Mouse (Mus musculus) neural tube, embryonic 12.5 days (tissue): ENCODE results near the gene Prr14l. TPM values are rescaled to one million over a fixed set of nuclear protein-coding genes. Genes with fewer than 3 reads are reported as not detected.
"Not testable (repeated sequence)": the region's sequence is repeated elsewhere in the genome, so short reads cannot be mapped to it uniquely, and the experiment has no call there.

Experiments
- ATAC-seq: fragments of 200-750 bp; cut with Nextera tagmentation; 2 replicates; pipeline ENCODE4 v1.8.0; 2017; ENCODE audit warnings: low read depth, mild to moderate bottlenecking, moderate TSS enrichment, moderate library complexity; ENCODE audit not compliant: low FRiP score
- H3K27ac ChIP-seq: fragments of 300-500 bp; sonication (generic); 2 replicates; pipeline ENCODE4 v1.5.1; 2016
- H3K27me3 ChIP-seq: fragments of 300-500 bp; sonication (generic); replicated peaks from 2 replicates; pipeline ENCODE4 v1.6.1; 2016; ENCODE audit warnings: mild to moderate bottlenecking
- H3K36me3 ChIP-seq: fragments of 300-500 bp; sonication (generic); 2 replicates; pipeline ENCODE4 v1.6.1; 2016; ENCODE audit warnings: mild to moderate bottlenecking
- H3K4me1 ChIP-seq: fragments of 300-500 bp; sonication (generic); 2 replicates; pipeline ENCODE4 v1.6.1; 2016
- H3K4me2 ChIP-seq: fragments of 300-500 bp; sonication (generic); replicated peaks from 2 replicates; pipeline ENCODE4 v1.6.1; 2016; ENCODE audit warnings: mild to moderate bottlenecking
- H3K4me3 ChIP-seq: fragments of 300-500 bp; sonication (generic); 2 replicates; pipeline ENCODE4 v1.5.1; 2016
- H3K9ac ChIP-seq: fragments of 300-500 bp; sonication (generic); 2 replicates; pipeline ENCODE4 v1.6.1; 2016; ENCODE audit warnings: mild to moderate bottlenecking
- H3K9me3 ChIP-seq: fragments of 300-500 bp; sonication (generic); 2 replicates; pipeline ENCODE4 v1.6.1; 2016; ENCODE audit warnings: mild to moderate bottlenecking
- WGBS: fragments of 180-500 bp; shearing (Covaris S2); methylation state at CpG from one replicate; pipeline ENCODE4 v1.1.7; 2016; 5-methylcytosine and 5-hydroxymethylcytosine counted together
- polyA plus RNA-seq: library from polyadenylated mRNA; unstranded; fragments of >200 nt; fragmentation: Nextera tagmentation; extraction: Ambion mirVana; gene quantifications from 2 replicates; pipeline ENCODE4 v1.2.1, GENCODE M21; 2016

Gene Prr14l
- 15.2 and 21.1 TPM in 2 replicates for polyA plus RNA-seq

DNA sequence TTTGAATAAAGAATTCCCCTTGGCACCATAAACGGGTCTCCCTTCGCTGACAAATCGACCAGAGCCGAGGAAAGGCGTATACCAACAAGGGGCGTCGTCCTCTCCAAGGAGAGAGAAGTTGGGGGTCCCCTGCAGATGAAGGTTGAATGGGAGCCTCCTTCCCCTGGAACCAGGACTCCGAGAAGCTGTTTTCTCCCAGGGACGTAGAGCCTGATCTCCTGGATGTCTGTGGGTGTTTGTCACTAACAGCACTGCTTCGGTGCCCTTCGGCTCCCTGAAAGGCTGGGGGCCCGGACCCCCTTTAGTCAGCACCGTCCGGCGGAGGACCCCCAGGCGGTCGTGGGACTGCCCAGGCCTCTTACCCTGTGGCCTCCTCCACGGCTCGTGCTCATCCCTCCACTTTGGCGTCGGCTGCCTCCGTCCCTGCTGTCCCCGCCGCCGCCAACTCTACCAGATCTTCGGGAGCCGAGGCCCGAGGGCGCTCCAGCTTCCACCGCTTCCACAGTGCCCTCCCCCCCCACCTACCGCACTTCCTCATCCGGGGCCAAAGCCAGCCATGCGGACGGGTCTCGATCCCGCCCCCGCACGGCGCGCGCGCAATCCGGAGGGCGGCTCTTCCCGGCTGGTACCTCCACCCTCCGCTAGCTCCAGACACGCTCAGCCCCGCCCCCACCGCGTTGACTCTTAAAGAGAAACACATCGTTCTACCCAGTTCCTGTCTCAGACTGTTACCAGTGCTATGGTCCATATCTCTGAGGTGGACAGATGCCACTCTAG, at the start of gene Prr14l:
TSS of gene Prr14l (minus strand) at position 526 of the 777 bp plus-strand sequence.
- WGBS: under 1% methylated on average over 51 of the region's 51 CpGs
- H3K9me3 ChIP-seq: no peaks in the 10 kb centered on the region
- peak within 1 kb of the TSS; percentile 90 for H3K9ac ChIP-seq
- H3K36me3 ChIP-seq: peaks cover 11% of the 10 kb centered on the region; the same call in 1 of the 2 replicates
- peak within 1 kb of the TSS; percentile 86 for H3K4me3 ChIP-seq
- H3K27ac ChIP-seq: peak within 1 kb of the TSS; percentile 57
- ATAC-seq: peak; percentile 95
- H3K27me3 ChIP-seq: no peaks in the 10 kb centered on the region
- H3K4me2 ChIP-seq: peak within 1 kb of the TSS; percentile 72
- peaks cover 19% of the 10 kb centered on the region for H3K4me1 ChIP-seq

DNA sequence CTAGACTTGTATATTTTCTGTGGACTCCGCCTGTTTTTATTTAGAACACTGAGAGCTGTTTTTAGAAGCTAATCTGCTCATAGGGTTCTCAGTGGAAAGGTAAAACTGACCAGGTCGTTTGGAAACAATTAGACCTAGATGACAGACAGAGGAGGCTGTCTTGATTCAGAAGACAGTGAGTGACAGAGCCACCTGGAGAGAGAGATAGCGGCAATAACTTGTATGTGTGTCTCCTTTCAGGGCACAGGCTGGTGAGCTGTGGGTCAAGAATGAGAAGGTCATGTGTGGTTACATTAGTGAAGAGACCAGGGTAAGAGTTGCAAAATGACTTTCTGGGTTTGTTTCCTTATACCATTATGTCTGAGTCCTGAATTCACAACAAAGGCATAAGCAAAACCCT, 32.7 kb upstream of the Prr14l start:
- Histone ChIP-seq H3K27me3 (no peaks in the 10 kb centered on the region), H3K9ac (no peak overlapping the region), H3K4me2 (no peak overlapping the region), H3K27ac (no peak overlapping the region), H3K4me1 (no peaks in the 10 kb centered on the region), H3K36me3 (peaks cover 49% of the 10 kb centered on the region), H3K9me3 (no peaks in the 10 kb centered on the region), H3K4me3 (no peak overlapping the region)
- no peak for ATAC-seq
- 79% methylated on average over 3 of the region's 3 CpGs for WGBS

DNA sequence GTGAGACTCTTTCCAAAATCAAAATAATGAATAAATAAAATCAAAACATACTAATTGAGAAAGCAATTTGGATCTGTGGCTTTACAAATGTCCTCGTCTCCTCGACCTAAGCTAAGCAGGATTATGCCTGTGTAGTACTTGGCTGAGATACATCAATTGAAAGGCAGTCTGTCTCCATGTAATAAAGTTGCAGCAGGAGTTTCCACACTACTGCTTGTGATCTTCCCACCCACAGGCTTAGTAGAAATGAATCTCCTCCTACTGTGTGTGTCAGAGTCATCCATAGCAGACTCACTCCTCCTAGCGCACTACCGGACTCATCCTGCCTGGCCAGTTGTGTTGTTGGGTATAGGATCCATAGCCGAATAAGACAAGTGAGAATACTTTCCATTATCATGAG, 18.3 kb upstream of the Prr14l start:
- Histone ChIP-seq H3K4me3 (no peak overlapping the region), H3K9ac (no peak overlapping the region), H3K9me3 (no peaks in the 10 kb centered on the region), H3K4me1 (no peaks in the 10 kb centered on the region), H3K36me3 (peaks cover 34% of the 10 kb centered on the region), H3K27me3 (no peaks in the 10 kb centered on the region), H3K4me2 (no peak overlapping the region), H3K27ac (no peak overlapping the region)
- WGBS: 95% methylated on average over 5 of the region's 5 CpGs
- ATAC-seq: no peak

DNA sequence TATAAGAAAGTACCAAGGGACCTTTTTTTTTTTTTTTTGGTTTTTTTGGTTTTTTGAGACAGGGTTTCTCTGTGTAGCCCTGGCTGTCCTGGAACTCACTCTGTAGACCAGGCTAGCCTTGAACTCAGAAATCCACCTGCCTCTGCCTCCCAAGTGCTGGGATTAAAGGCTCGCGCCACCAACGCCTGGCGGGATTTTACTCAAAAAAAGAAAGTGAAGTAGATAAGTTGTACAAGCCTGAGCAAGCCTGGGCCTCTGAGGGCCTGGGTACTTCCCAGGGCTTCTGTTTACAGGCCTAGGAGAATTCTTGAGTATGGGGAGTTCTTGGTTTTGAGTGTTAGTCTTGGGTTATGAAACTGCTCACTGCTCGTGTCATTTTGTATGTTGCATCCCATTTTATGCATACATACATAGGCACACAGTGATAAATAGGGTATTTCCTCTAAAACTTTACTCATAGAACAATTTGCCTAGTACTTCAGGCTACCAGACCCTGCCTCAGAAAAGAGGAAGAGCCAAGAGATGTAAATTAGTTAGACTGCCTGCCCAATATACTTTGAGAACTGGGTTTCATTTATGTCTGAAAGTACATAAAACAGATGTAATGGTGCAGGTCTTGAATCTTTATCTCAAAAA, 15.5 kb upstream of the Prr14l start:
- Histone ChIP-seq H3K9ac (no peak overlapping the region), H3K4me2 (no peak overlapping the region), H3K27me3 (no peaks in the 10 kb centered on the region), H3K36me3 (peaks cover 31% of the 10 kb centered on the region), H3K27ac (no peak overlapping the region), H3K4me3 (no peak overlapping the region), H3K4me1 (0 out of 2 replicates have a peak, but pooled peaks cover 3% of the 10 kb centered on the region), H3K9me3 (no peaks in the 10 kb centered on the region)
- WGBS: 98% methylated on average over 5 of the region's 5 CpGs
- ATAC-seq: no peak

DNA sequence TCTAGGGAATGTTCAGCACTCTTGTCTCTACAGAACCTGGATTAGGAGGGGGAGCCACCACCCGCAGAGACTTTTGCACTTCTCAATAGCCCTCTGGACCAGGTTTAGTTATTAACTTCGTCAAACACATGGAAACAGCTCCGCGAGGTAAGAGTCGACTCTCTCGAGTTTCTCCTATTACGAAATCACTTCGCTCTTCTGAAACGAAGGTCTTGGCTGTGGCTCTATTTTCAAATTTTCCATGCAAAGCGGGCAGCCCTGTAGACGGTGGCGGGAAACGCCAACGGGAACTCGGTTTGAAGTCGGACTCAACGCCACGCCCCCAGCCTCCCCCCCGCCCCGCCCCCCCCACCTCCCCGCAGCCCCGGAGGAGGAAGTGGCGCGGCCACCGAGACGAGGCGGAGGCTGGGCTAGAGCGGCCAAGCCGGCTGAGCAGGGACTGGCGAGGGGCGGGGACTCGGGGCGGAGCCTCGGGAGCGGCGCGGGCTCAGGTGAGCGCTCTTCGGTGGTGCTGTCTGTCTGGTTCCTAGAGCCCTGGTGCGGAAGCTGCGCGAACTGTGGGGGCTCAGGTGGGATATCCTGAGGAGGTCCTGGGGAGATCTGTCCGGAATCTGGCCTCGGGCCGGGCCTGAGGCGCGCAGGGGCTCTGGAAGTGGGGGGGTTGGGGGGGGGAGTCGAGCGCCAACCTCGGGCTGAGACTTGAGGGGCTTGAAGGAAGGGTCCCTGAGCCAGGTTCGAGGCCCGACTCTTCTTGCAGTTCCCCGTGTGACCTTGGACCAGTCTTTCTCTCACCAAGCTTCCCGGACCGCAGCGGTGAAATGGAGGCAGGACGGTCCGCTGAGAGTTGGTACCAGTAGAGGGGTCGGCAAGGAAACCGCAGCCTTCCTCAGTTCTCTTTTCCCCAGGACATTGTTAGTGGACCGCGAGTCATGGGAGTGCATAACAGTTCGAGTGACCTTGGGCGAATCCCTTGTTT, 9.5 kb upstream of the Prr14l start, which contains the start of gene Depdc5:
TSS of gene Depdc5 (plus strand) at position 449 of the 976 bp plus-strand sequence.
- ATAC-seq: peak; percentile 98
- Histone ChIP-seq H3K4me2 (peak within 1 kb of the TSS; percentile 76), H3K9me3 (no peaks in the 10 kb centered on the region), H3K27ac (no peak within 1 kb of the TSS), H3K9ac (peak within 1 kb of the TSS; percentile 65), H3K27me3 (no peaks in the 10 kb centered on the region), H3K36me3 (peaks cover 15% of the 10 kb centered on the region), H3K4me3 (peak within 1 kb of the TSS; percentile 60), H3K4me1 (peaks cover 9% of the 10 kb centered on the region; the same call in 1 of the 2 replicates)
- under 1% methylated on average over 64 of the region's 64 CpGs for WGBS

DNA sequence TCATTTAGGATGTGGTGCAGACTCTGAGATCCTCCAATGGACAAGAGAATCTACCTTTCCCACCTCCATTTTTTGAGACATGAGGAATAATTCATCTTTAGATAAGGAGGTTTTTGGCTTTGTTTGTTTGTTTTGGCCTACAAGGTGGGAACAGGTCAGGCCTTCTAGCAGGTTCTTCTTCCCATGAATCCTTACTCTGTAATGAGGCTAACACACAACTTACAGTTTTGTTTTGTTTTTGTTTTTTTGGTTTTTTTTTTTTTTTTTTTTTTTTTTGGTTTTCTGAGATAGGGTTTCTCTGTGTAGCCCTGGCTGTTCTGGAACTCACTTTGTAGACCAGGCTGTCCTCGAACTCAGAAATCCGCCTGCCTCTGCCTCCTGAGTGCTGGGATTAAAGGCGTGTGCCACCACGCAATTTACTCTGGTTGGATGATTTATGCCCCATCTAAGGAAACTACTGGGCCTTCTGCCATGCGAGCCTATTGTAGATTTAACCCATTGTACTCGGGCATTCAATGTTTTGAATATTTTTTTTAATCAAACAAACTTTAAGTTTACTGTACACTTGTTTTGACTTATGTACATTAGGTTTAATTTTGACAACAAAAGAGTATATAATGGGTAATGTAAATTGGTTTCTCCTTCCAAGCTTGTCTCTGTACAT, 8.5 kb upstream of the Prr14l start:
- ATAC-seq: no peak
- WGBS: 70% methylated on average over 6 of the region's 6 CpGs
- H3K4me1 ChIP-seq: peaks cover 11% of the 10 kb centered on the region; the same call in 1 of the 2 replicates
- H3K9ac ChIP-seq: no peak overlapping the region
- peaks cover 7% of the 10 kb centered on the region; the same call in 1 of the 2 replicates for H3K36me3 ChIP-seq
- no peak overlapping the region for H3K4me3 ChIP-seq
- H3K4me2 ChIP-seq: peak overlapping the region; percentile 76
- no peak overlapping the region for H3K27ac ChIP-seq
- no peaks in the 10 kb centered on the region for H3K27me3 ChIP-seq
- H3K9me3 ChIP-seq: no peaks in the 10 kb centered on the region

DNA sequence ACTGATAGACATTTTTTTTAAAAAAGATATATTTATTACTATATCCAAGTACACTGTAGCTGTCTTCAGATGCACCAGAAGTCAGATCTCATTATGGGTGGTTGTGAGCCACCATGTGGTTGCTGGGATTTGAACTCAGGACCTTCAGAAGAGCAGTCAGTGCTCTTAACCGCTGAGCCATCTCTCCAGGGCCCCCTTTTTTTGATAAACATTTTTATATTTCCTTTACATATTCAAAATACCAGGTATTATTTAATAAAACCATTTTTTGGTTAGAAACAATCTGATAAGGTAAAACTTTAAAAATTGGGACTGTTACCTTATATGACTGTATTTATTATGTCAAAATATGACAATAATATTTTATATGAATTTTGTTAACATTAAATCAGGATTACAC, 7.0 kb upstream of the Prr14l start:
- H3K4me2 ChIP-seq: no peak overlapping the region
- no peaks in the 10 kb centered on the region for H3K9me3 ChIP-seq
- ATAC-seq: no peak

DNA sequence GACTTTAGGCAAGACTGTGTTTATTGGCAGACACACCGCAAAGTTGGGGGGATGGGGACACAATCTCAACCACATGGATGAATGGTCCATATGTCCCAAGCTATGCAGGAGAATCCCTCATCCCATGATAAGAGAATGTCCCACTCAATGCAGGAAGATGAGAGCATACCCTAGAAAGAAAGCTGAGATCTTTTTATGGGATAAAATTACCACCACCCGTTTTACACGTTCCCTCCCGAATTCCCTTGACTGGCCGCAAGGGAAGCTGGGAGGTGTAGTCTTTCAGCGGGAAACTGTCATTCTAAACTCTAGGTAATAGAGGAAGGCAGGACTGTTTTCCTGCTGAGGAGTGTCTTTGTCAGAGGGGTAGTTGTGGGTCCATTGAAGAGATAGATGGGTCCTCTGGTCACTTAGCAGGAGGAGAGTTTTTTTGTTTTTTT, 3.7 kb upstream of the Prr14l start:
- Histone ChIP-seq H3K9ac (peak overlapping the region; percentile 45), H3K4me1 (peaks cover 8% of the 10 kb centered on the region), H3K27me3 (no peaks in the 10 kb centered on the region), H3K4me2 (peak overlapping the region; percentile 63), H3K4me3 (peak overlapping the region; percentile 43), H3K9me3 (no peaks in the 10 kb centered on the region), H3K36me3 (no peaks in the 10 kb centered on the region), H3K27ac (no peak overlapping the region)
- WGBS: 3% methylated on average over 6 of the region's 6 CpGs
- ATAC-seq: no peak

More for the DNA sequence above, 7.0 kb upstream of the Prr14l start:
- H3K27me3 ChIP-seq: no peaks in the 10 kb centered on the region
- no peak overlapping the region for H3K4me3 ChIP-seq
- no peak overlapping the region for H3K27ac ChIP-seq
- 84% methylated on average over 1 of the region's 1 CpGs for WGBS
- no peaks in the 10 kb centered on the region for H3K36me3 ChIP-seq
- peaks cover 11% of the 10 kb centered on the region; the same call in 1 of the 2 replicates for H3K4me1 ChIP-seq
- H3K9ac ChIP-seq: no peak overlapping the region

DNA sequence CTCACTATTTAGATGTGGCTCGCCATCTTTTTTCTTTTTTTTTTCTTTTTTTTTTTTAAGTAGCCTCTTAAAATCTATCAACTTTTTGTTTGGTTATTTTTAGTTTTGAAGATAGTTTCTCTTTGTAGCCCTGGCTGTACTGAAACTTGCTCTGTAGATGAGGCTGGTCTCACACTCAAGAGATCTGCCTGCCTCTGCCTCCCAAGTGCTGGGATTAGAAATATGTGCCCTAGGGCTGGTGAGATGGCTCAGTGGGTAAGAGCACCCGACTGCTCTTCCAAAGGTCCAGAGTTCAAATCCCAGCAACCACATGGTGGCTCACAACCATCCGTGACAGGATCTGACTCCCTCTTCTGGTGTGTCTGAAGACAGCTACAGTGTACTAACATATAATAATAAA, 1.2 kb upstream of the Prr14l start:
- not testable (repeated sequence) for H3K4me3 ChIP-seq, ATAC-seq, H3K36me3 ChIP-seq, H3K9ac ChIP-seq, H3K27ac ChIP-seq, H3K9me3 ChIP-seq, H3K4me2 ChIP-seq, H3K27me3 ChIP-seq
- H3K4me1 ChIP-seq: peaks cover 19% of the 10 kb centered on the region
- 94% methylated on average over 3 of the region's 3 CpGs for WGBS

DNA sequence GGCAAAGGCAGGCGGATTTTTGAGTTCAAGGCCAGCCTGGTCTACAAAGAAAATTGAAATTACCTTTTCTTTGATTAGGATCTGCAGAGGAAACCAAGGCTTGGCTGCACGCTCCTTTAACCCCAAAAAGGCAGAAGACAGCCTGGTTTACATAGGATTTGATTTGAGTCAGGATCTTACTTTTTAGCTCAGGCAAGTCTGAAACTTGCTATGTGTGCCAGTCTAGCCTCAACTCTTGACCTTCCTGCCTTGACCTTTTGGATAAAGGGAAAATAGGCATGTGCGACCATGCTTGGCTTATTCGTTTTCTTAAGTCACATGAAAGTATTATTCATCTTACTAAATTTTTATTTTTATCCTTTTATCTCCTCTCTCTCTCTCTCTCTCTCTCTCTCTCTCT, 762 bp upstream of the Prr14l start:
- Histone ChIP-seq H3K4me2 (no peak overlapping the region), H3K9me3 (no peaks in the 10 kb centered on the region), H3K4me1 (peaks cover 19% of the 10 kb centered on the region), H3K27me3 (no peaks in the 10 kb centered on the region), H3K36me3 (peaks cover 7% of the 10 kb centered on the region; the same call in 1 of the 2 replicates), H3K27ac (no peak overlapping the region), H3K9ac (no peak overlapping the region), H3K4me3 (no peak overlapping the region)
- WGBS: 90% methylated on average over 4 of the region's 4 CpGs
- no peak for ATAC-seq

DNA sequence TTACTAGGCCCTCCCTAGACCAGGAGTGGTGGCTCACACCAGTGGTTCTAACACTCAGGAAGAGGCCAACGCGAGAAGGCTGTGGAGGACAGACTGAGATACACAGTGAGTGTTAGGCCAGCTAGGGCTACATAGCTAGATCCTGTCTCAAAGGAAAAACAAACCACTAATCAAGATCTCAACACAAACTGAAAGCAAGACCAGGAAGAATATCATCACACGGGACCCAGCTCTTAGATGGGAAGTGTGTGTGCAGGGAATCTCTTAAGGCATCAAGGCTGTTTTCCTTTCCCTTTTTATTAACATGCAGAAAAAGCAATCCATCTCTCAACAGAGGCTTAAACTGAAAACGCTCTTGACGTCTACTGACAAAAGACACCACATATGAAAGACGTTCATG, 2.0 kb downstream of the Prr14l start:
- H3K4me3 ChIP-seq: no peak overlapping the region
- no peak for ATAC-seq
- no peaks in the 10 kb centered on the region for H3K9me3 ChIP-seq
- H3K36me3 ChIP-seq: peaks cover 15% of the 10 kb centered on the region; the same call in 1 of the 2 replicates
- H3K27ac ChIP-seq: no peak overlapping the region
- peak overlapping the region; percentile 72 for H3K4me2 ChIP-seq
- 73% methylated on average over 6 of the region's 6 CpGs for WGBS
- no peak overlapping the region for H3K9ac ChIP-seq
- peaks cover 17% of the 10 kb centered on the region for H3K4me1 ChIP-seq
- no peaks in the 10 kb centered on the region for H3K27me3 ChIP-seq
